Mouse (Mus musculus): ENCODE data around the gene Mul1. TPM values are rescaled to one million over a fixed set of nuclear protein-coding genes. Genes with fewer than 3 reads are reported as not detected.

Gene Mul1
- polyA plus RNA-seq (2015; fragmentation: Nextera tagmentation; extraction: Ambion mirVana) = 22.3 and 24.5 TPM in 2 replicates

- H3K9me3 ChIP-seq (replicated peaks; ENCODE audit: control insufficient read depth, low read length) = no peaks in the 10 kb centered on the region
- H3K4me1 ChIP-seq (ENCODE audit: control insufficient read depth, insufficient read depth, low read length) = peaks cover 9% of the 10 kb centered on the region
- ATAC-seq (replicated peaks; ENCODE audit: extremely low read depth, insufficient read depth, low FRiP score) = peak; percentile 94
- H3K4me3 ChIP-seq (ENCODE audit: low read length) = peak within 1 kb of the TSS; percentile 83
- under 1% methylated on average over 64 of the region's 64 CpGs for WGBS
- peak within 1 kb of the TSS; percentile 47; the same call in 1 of the 2 replicates for H3K27ac ChIP-seq (ENCODE audit: low read length)
- peaks cover 7% of the 10 kb centered on the region for H3K27me3 ChIP-seq (ENCODE audit: control insufficient read depth, insufficient read depth, low read length)
- peak within 1 kb of the TSS; percentile 90 for H3K9ac ChIP-seq (ENCODE audit: low read length)
- H3K4me2 ChIP-seq (ENCODE audit: low read depth, low read length) = peak within 1 kb of the TSS; percentile 76
- peaks cover 31% of the 10 kb centered on the region for H3K36me3 ChIP-seq (ENCODE audit: control insufficient read depth, insufficient read depth)
Measured at GRCm38 (mm10) chr4:138434347-138435316, at the start of gene Mul1. Gene Mul1 (plus strand): TSS chr4:138434671.

GRCm38 (mm10) chr4:138393703-138394102 is 40.8 kb upstream of the Mul1 start:
- 49% methylated on average over 7 of the region's 7 CpGs for WGBS
- Histone ChIP-seq H3K4me2 (ENCODE audit: low read depth, low read length) (no peak overlapping the region), H3K4me3 (ENCODE audit: low read length) (no peak overlapping the region), H3K27me3 (ENCODE audit: control insufficient read depth, insufficient read depth, low read length) (peaks cover 65% of the 10 kb centered on the region), H3K27ac (ENCODE audit: low read length) (no peak overlapping the region), H3K36me3 (ENCODE audit: control insufficient read depth, insufficient read depth) (no peaks in the 10 kb centered on the region), H3K4me1 (ENCODE audit: control insufficient read depth, insufficient read depth, low read length) (peaks cover 14% of the 10 kb centered on the region), H3K9me3 (replicated peaks; ENCODE audit: control insufficient read depth, low read length) (no peaks in the 10 kb centered on the region), H3K9ac (ENCODE audit: low read length) (no peak overlapping the region)
- ATAC-seq (replicated peaks; ENCODE audit: extremely low read depth, insufficient read depth, low FRiP score) = no peak

GRCm38 (mm10) chr4:138395087-138395970 is 39.1 kb upstream of the Mul1 start:
- H3K27me3 ChIP-seq (ENCODE audit: control insufficient read depth, insufficient read depth, low read length) = peaks cover 72% of the 10 kb centered on the region
- peak overlapping the region; percentile 46 for H3K4me3 ChIP-seq (ENCODE audit: low read length)
- H3K36me3 ChIP-seq (ENCODE audit: control insufficient read depth, insufficient read depth) = no peaks in the 10 kb centered on the region
- peak overlapping the region; percentile 7; the same call in 1 of the 2 replicates for H3K9ac ChIP-seq (ENCODE audit: low read length)
- peaks cover 14% of the 10 kb centered on the region for H3K4me1 ChIP-seq (ENCODE audit: control insufficient read depth, insufficient read depth, low read length)
- WGBS = under 1% methylated on average over 95 of the region's 103 CpGs
- no peak; the same call in 1 of the 2 replicates for ATAC-seq (replicated peaks; ENCODE audit: extremely low read depth, insufficient read depth, low FRiP score)
- H3K4me2 ChIP-seq (ENCODE audit: low read depth, low read length) = peak overlapping the region; percentile 65
- H3K27ac ChIP-seq (ENCODE audit: low read length) = no peak overlapping the region
- H3K9me3 ChIP-seq (replicated peaks; ENCODE audit: control insufficient read depth, low read length) = no peaks in the 10 kb centered on the region

- WGBS = 1% methylated on average over 46 of the region's 46 CpGs
- ATAC-seq (replicated peaks; ENCODE audit: extremely low read depth, insufficient read depth, low FRiP score) = no peak
- Histone ChIP-seq H3K4me1 (ENCODE audit: control insufficient read depth, insufficient read depth, low read length) (peaks cover 14% of the 10 kb centered on the region), H3K9ac (ENCODE audit: low read length) (peak within 1 kb of the TSS; percentile 38; the same call in 1 of the 2 replicates), H3K9me3 (replicated peaks; ENCODE audit: control insufficient read depth, low read length) (no peaks in the 10 kb centered on the region), H3K36me3 (ENCODE audit: control insufficient read depth, insufficient read depth) (no peaks in the 10 kb centered on the region), H3K27me3 (ENCODE audit: control insufficient read depth, insufficient read depth, low read length) (peaks cover 75% of the 10 kb centered on the region), H3K4me2 (ENCODE audit: low read depth, low read length) (peak within 1 kb of the TSS; percentile 65), H3K4me3 (ENCODE audit: low read length) (peak within 1 kb of the TSS; percentile 46), H3K27ac (ENCODE audit: low read length) (no peak within 1 kb of the TSS)
Measured at GRCm38 (mm10) chr4:138395971-138396645, 38.4 kb upstream of the Mul1 start, which contains the start of gene Fam43b. Gene Fam43b (minus strand): TSS chr4:138396528.

DNA sequence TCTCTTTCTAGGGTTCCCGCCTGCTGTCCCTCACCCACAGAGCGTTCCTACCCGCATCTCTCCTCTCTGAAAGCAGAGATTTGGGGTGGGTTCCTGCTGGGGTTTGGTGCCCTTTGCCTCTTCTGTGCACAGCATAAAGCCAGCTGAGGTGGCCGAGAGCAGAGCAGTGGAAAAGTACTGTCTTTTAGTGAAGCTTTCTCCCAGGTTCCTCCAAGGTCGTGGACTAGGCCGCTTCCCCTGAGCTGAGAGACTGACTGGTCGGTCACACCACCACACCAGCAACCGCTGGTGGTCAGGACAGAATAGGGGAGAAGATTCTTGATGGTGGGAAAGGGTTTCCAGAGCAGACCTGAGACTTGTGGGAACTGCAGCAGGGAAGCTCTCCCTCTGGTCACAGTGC is 37.8 kb upstream of the Mul1 start:
- Histone ChIP-seq H3K4me1 (ENCODE audit: control insufficient read depth, insufficient read depth, low read length) (peaks cover 14% of the 10 kb centered on the region), H3K4me2 (ENCODE audit: low read depth, low read length) (peak overlapping the region; percentile 65), H3K27me3 (ENCODE audit: control insufficient read depth, insufficient read depth, low read length) (peaks cover 79% of the 10 kb centered on the region), H3K4me3 (ENCODE audit: low read length) (peak overlapping the region; percentile 46), H3K27ac (ENCODE audit: low read length) (no peak overlapping the region), H3K9me3 (replicated peaks; ENCODE audit: control insufficient read depth, low read length) (no peaks in the 10 kb centered on the region), H3K9ac (ENCODE audit: low read length) (0 out of 2 replicates have a peak overlapping the region, but pooled peaks have one; percentile 38), H3K36me3 (ENCODE audit: control insufficient read depth, insufficient read depth) (no peaks in the 10 kb centered on the region)
- WGBS = 10% methylated on average over 8 of the region's 8 CpGs
- no peak for ATAC-seq (replicated peaks; ENCODE audit: extremely low read depth, insufficient read depth, low FRiP score)

DNA sequence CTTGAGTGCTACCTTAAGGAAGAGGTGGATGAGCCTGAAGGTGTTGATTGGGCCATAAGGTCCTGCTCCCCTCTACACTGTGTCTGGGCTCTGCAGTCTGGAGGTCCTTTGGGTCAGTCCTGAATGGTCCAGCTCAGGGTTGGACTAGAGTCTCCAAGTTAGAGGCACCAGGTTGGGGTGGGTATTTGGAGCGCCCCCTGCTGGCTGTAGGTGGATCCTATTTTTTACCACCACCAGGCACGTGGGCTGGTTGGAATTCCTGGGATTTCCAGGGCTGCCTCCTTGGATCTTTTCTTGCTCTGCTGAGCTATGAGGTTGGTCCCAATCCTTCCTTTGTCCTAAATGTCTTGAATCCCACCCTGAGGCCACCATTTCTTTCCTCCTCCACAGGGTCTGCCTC is 29.7 kb upstream of the Mul1 start:
- 5% methylated on average over 2 of the region's 2 CpGs for WGBS
- ATAC-seq (replicated peaks; ENCODE audit: extremely low read depth, insufficient read depth, low FRiP score) = no peak
- H3K4me2 ChIP-seq (ENCODE audit: low read depth, low read length) = no peak overlapping the region
- no peaks in the 10 kb centered on the region for H3K36me3 ChIP-seq (ENCODE audit: control insufficient read depth, insufficient read depth)
- H3K4me3 ChIP-seq (ENCODE audit: low read length) = no peak overlapping the region
- no peaks in the 10 kb centered on the region for H3K9me3 ChIP-seq (replicated peaks; ENCODE audit: control insufficient read depth, low read length)
- no peak overlapping the region for H3K9ac ChIP-seq (ENCODE audit: low read length)
- no peak overlapping the region for H3K27ac ChIP-seq (ENCODE audit: low read length)
- no peaks in the 10 kb centered on the region for H3K4me1 ChIP-seq (ENCODE audit: control insufficient read depth, insufficient read depth, low read length)
- H3K27me3 ChIP-seq (ENCODE audit: control insufficient read depth, insufficient read depth, low read length) = 0 out of 2 replicates have a peak, but pooled peaks cover 9% of the 10 kb centered on the region

DNA sequence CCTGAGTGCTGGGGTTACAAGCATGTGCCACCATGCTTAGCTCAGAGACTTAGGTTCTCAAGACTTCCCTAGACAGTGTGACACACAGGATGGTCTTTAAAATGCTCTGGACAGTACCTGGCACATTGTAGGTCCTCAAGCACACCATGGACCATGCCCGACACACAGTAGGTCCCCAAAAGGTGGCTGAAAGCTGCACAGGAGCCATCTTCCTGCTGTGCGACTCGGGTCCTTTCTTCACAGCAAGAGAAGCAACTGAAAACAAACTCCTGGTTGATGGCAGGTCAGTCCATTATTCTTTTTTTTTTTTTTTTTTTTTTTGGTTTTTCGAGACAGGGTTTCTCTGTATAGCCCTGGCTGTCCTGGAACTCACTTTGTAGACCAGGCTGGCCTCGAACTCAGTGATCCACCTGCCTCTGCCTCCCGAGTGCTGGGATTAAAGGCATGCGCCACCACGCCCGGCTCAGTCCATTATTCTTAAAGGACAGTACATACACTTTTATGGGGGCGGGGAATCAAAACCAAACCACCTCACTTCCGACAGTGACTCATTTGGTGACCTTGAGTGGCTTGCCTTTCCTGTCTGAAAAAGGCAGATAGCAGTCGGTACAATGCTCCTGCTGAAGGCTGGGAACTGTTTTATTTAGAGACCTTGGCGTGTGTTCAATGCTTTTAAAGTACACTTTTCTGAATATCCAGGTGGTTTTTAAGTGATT is 26.8 kb upstream of the Mul1 start:
- no peak for ATAC-seq (replicated peaks; ENCODE audit: extremely low read depth, insufficient read depth, low FRiP score)
- Histone ChIP-seq H3K27ac (ENCODE audit: low read length) (no peak overlapping the region), H3K9ac (ENCODE audit: low read length) (no peak overlapping the region), H3K27me3 (ENCODE audit: control insufficient read depth, insufficient read depth, low read length) (peaks cover 5% of the 10 kb centered on the region), H3K36me3 (ENCODE audit: control insufficient read depth, insufficient read depth) (no peaks in the 10 kb centered on the region), H3K4me2 (ENCODE audit: low read depth, low read length) (no peak overlapping the region), H3K4me1 (ENCODE audit: control insufficient read depth, insufficient read depth, low read length) (no peaks in the 10 kb centered on the region), H3K4me3 (ENCODE audit: low read length) (no peak overlapping the region), H3K9me3 (replicated peaks; ENCODE audit: control insufficient read depth, low read length) (no peaks in the 10 kb centered on the region)
- WGBS = 53% methylated on average over 12 of the region's 13 CpGs

DNA sequence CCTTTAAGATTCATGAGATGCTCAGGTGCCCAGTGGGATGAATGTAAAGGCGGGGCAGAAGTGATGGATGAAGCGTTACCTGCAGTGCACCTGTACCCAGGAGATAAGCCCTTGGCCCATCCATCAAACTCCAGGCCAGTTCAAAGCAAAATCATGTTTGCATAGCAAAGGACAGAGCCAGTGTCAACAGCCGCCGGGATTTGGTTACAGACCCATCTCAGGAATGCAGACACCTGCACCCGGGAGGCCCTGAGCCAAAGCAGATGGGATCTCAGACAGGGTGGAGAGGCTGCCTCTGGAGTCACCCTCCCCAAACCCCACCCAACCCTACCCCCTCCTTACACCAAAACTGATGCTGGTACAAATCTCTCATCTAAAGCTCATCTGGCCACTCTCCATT is 23.5 kb upstream of the Mul1 start:
- no peaks in the 10 kb centered on the region for H3K36me3 ChIP-seq (ENCODE audit: control insufficient read depth, insufficient read depth)
- H3K4me3 ChIP-seq (ENCODE audit: low read length) = no peak overlapping the region
- no peak overlapping the region for H3K9ac ChIP-seq (ENCODE audit: low read length)
- H3K9me3 ChIP-seq (replicated peaks; ENCODE audit: control insufficient read depth, low read length) = no peaks in the 10 kb centered on the region
- no peak overlapping the region for H3K4me2 ChIP-seq (ENCODE audit: low read depth, low read length)
- peaks cover 10% of the 10 kb centered on the region for H3K27me3 ChIP-seq (ENCODE audit: control insufficient read depth, insufficient read depth, low read length)
- no peak for ATAC-seq (replicated peaks; ENCODE audit: extremely low read depth, insufficient read depth, low FRiP score)
- 12% methylated on average over 5 of the region's 5 CpGs for WGBS
- H3K27ac ChIP-seq (ENCODE audit: low read length) = no peak overlapping the region
- peaks cover 6% of the 10 kb centered on the region for H3K4me1 ChIP-seq (ENCODE audit: control insufficient read depth, insufficient read depth, low read length)
